Mouse (Mus musculus) kidney, adult 2 months (tissue): ENCODE results near the gene Wdr61.

ENCODE experiments used
- CTCF ChIP-seq: fragments of 200-500 bp; conservative IDR thresholded peaks from 2 replicates; pipeline ENCODE4 v1.5.1; 2011; ENCODE audit warnings: low read depth, mild to moderate bottlenecking, control low read depth, low read length, moderate library complexity, mixed read lengths; ENCODE audit not compliant: insufficient read depth, insufficient read length
- POLR2A ChIP-seq: fragments of 200-500 bp; IDR thresholded peaks from one replicate; pipeline ENCODE4 v1.6.1; 2011; ENCODE audit warnings: low read depth, low read length, control low read depth

- TF ChIP-seq CTCF (no peak), POLR2A (no peak)
Measured at GRCm38 (mm10) chr9:54715776-54716175, 18.5 kb downstream of the Wdr61 start.
